Mouse (Mus musculus): ENCODE measurements around the gene Hoxc10. TPM values are rescaled to one million over a fixed set of nuclear protein-coding genes. Genes with fewer than 3 reads are reported as not detected.
A peak's percentile ranks its signal among the peaks of the same experiment; 100 is the strongest.

The Hoxc10 gene
- polyA plus RNA-seq, 1 experiment from 2014 or later = 60.4 TPM

DNA sequence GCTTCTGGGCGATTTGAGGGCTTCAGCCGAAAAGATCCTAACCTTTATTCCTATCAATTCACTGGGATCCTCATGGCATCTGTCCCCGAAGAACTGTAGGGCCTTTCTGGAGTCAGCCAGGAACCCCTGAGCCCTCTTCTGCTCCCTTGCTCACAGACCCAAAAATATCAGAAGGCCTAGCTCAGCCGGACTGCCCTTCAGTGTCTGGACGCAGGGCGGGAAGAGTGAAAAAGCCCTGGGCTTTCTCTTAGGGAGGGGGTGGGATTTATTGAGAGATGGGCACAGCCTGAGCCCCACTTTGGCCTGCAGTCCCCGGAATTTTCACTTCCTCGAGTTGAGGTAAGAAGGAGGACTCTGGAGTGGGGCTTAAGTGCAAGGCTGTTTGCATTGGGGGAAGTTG, 3.3 kb upstream of the Hoxc10 start:
- Histone ChIP-seq H3K27ac (ENCODE audit: low read depth, low read length) (peak overlapping the region; percentile 50), H3K4me1 (ENCODE audit: control insufficient read depth, insufficient read depth, low read length) (no peaks in the 10 kb centered on the region), H3K9me3 (ENCODE audit: control insufficient read depth, low read length) (no peaks in the 10 kb centered on the region), H3K9ac (ENCODE audit: low read length) (peak overlapping the region; percentile 55), H3K4me2 (ENCODE audit: low read depth) (peak overlapping the region; percentile 57), H3K4me3 (ENCODE audit: low read depth, low read length) (peak overlapping the region; percentile 28), H3K27me3 (ENCODE audit: control insufficient read depth, insufficient read depth, low read length) (peaks cover 91% of the 10 kb centered on the region), H3K36me3 (ENCODE audit: control insufficient read depth, insufficient read depth, low read length) (no peaks in the 10 kb centered on the region)
- DNase-seq (ENCODE audit: low spot score) = no peak
- 1% methylated on average over 8 of the region's 8 CpGs for WGBS
- peak; percentile 4; the same call in 1 of the 2 replicates for ATAC-seq (ENCODE audit: insufficient read depth, low FRiP score, low TSS enrichment)

DNA sequence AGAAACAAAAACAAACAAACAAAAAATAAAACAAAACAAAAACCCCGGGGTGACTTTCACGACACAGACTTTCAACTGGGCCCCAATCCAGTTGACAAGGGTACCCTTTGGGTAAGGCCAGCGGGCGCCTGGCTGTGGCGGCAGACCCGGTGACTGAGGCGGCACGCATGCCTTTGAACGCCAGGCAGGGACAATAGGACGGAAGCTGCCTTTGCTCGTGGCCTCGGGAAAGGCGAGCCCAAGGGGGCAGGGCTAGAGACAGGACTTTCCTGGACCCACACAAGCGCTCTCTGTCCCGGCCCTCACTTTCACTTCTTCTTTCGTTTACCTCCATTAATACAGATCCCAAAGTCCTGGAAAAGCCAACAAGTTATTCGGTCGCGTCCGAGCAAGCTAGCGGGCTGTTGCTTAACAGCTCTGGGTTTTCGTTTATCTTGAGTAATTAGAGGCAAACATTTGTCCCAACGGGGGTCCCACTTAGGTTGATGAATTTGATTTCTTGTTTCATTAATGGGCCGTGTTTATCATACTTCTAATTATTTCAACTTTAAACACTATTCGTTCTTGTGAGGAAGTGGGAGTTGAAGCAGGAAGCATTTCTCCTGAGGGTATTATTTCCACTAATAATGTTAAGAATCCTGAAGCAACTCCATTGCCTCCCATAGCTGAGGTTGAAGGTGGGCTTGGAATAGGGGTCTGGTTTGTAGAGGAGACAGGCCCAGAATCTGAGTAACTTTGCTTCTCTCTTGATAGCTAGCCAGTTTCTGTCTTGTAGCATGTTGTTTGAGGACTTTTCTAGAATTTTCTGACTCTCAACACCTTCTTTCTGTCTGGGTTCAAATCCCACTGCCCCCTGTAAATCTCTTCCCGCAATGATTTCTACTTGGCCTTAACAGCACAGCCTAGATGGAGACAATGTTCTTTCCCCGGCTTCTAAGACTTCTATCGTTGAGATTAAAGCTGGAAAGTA, 2.6 kb upstream of the Hoxc10 start:
- DNase-seq (ENCODE audit: low spot score) (peak; percentile 72), ATAC-seq (ENCODE audit: insufficient read depth, low FRiP score, low TSS enrichment) (peak; percentile 43; the same call in 1 of the 2 replicates)
- whole genome bisulfite sequencing = under 1% methylated on average over 28 of the region's 28 CpGs
- H3K4me2 ChIP-seq (ENCODE audit: low read depth) = peak overlapping the region; percentile 57
- H3K4me1 ChIP-seq (ENCODE audit: control insufficient read depth, insufficient read depth, low read length) = no peaks in the 10 kb centered on the region
- H3K9ac ChIP-seq (ENCODE audit: low read length) = peak overlapping the region; percentile 77
- peaks cover 91% of the 10 kb centered on the region for H3K27me3 ChIP-seq (ENCODE audit: control insufficient read depth, insufficient read depth, low read length)
- H3K4me3 ChIP-seq (ENCODE audit: low read depth, low read length) = peak overlapping the region; percentile 95
- peak overlapping the region; percentile 78 for H3K27ac ChIP-seq (ENCODE audit: low read depth, low read length)
- H3K9me3 ChIP-seq (ENCODE audit: control insufficient read depth, low read length) = no peaks in the 10 kb centered on the region
- no peaks in the 10 kb centered on the region for H3K36me3 ChIP-seq (ENCODE audit: control insufficient read depth, insufficient read depth, low read length)

DNA sequence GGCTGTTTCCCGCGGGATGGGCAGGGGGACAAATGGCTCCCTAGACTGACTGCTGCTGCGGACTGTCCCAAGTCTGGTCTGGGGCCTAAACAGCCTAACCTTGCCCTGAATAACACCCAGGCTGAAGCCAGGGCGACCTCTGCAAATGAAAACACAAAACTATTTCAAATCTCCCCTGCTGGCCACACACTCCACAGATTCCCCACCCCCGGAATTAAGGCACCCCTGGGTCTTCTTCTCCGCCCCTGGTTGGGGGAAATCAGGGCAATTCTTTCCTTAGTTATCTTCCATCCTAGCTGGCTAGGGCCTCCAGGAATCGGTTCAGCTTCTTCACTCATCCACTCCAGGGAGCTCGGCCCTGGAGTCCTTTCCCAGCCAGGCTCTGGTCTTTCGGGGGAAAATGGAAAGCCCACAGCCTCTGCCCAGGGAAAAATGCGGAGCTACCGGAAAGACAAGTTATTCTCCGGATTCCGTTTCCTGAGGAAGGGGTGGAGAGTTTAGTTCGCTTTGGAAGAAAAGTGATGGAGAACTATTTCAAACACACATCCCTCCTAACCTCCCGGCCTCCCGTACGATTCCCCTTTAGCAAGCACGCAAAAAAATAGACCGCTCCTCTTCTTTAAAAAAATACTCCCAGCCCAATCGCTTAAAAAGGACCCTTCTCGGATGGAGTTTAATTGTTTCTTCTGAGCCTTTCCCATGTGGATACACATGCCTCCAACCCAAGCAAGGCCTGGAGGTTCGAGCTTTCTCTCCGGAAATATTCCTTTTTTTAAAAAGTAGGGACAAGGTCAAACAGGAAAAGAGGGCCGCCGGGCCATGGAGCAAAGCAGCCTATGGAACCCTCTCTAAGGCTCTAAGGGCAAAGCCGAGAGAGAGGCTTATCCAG, 1.3 kb upstream of the Hoxc10 start:
- Histone ChIP-seq H3K27me3 (ENCODE audit: control insufficient read depth, insufficient read depth, low read length) (peaks cover 91% of the 10 kb centered on the region), H3K9me3 (ENCODE audit: control insufficient read depth, low read length) (no peaks in the 10 kb centered on the region), H3K4me2 (ENCODE audit: low read depth) (peak overlapping the region; percentile 57), H3K36me3 (ENCODE audit: control insufficient read depth, insufficient read depth, low read length) (no peaks in the 10 kb centered on the region), H3K4me1 (ENCODE audit: control insufficient read depth, insufficient read depth, low read length) (no peaks in the 10 kb centered on the region), H3K27ac (ENCODE audit: low read depth, low read length) (peak overlapping the region; percentile 78), H3K9ac (ENCODE audit: low read length) (peak overlapping the region; percentile 77), H3K4me3 (ENCODE audit: low read depth, low read length) (peak overlapping the region; percentile 95)
- DNase-seq (ENCODE audit: low spot score) = no peak
- WGBS = 3% methylated on average over 26 of the region's 26 CpGs
- no peak for ATAC-seq (ENCODE audit: insufficient read depth, low FRiP score, low TSS enrichment)

DNA sequence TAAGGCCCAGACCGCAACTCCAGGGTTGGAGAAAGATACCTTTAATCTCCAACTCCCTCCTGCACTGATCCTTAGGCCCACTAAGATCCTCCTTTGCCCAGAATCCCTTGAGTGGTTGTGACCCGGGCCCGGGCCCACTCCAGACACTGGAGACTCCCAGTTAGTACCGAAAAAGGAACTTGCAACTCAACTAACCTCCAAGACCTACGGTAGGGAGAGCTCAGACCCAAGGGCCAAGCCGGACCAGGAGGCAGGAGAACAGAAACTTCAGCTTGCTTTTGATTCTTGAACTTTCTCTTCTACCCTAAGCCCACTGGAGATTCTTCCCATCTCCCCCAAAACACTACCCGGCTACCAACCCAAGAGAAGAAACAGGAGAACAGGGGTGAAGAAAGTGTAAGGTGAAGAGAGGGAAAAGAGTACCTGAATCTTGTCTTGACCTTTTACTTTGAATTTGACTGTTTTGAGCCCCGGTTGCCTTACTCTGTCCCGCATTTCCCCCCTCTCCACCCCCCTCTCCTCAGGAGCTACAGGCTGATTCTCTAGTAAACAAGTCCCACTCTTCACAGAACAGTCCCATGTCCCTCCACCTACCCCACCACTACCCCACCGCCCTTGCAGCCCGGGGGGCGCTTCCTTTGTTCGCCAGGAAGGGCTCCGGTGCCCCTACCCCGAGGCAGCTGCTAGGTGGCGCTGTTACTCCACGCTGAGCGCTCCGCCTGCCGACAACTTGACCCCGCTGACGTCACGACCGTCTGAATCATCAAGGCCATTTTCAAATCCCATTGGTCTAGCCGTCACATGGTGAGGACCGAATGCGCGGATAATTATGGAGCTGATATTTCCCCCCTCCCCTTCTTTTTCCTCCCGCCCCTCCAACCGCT, 462 bp upstream of the Hoxc10 start:
- Histone ChIP-seq H3K9ac (ENCODE audit: low read length) (peak overlapping the region; percentile 90), H3K4me1 (ENCODE audit: control insufficient read depth, insufficient read depth, low read length) (no peaks in the 10 kb centered on the region), H3K4me3 (ENCODE audit: low read depth, low read length) (peak overlapping the region; percentile 95), H3K36me3 (ENCODE audit: control insufficient read depth, insufficient read depth, low read length) (no peaks in the 10 kb centered on the region), H3K4me2 (ENCODE audit: low read depth) (peak overlapping the region; percentile 57), H3K27me3 (ENCODE audit: control insufficient read depth, insufficient read depth, low read length) (peaks cover 87% of the 10 kb centered on the region), H3K9me3 (ENCODE audit: control insufficient read depth, low read length) (no peaks in the 10 kb centered on the region), H3K27ac (ENCODE audit: low read depth, low read length) (peak overlapping the region; percentile 78)
- DNase-seq (ENCODE audit: low spot score) (peak; percentile 90), ATAC-seq (ENCODE audit: insufficient read depth, low FRiP score, low TSS enrichment) (peak; percentile 84)
- under 1% methylated on average over 29 of the region's 30 CpGs for WGBS

DNA sequence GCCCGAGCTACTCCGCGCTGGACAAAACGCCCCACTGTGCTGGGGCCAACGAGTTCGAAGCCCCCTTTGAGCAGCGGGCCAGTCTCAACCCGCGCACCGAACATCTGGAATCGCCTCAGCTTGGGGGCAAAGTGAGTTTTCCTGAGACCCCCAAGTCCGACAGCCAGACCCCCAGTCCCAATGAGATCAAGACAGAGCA, 615 bp downstream of the Hoxc10 start, which contains the start of gene Hoxc5:
Gene Hoxc5 (plus strand): TSS at position 132 of the 199 bp plus-strand sequence.
- no peak for DNase-seq (ENCODE audit: low spot score)
- Histone ChIP-seq H3K9me3 (ENCODE audit: control insufficient read depth, low read length) (no peaks in the 10 kb centered on the region), H3K4me3 (ENCODE audit: low read depth, low read length) (peak within 1 kb of the TSS; percentile 95), H3K27me3 (ENCODE audit: control insufficient read depth, insufficient read depth, low read length) (peaks cover 84% of the 10 kb centered on the region), H3K36me3 (ENCODE audit: control insufficient read depth, insufficient read depth, low read length) (no peaks in the 10 kb centered on the region), H3K27ac (ENCODE audit: low read depth, low read length) (peak within 1 kb of the TSS; percentile 78), H3K4me2 (ENCODE audit: low read depth) (peak within 1 kb of the TSS; percentile 57), H3K9ac (ENCODE audit: low read length) (peak within 1 kb of the TSS; percentile 90), H3K4me1 (ENCODE audit: control insufficient read depth, insufficient read depth, low read length) (no peaks in the 10 kb centered on the region)
- 2% methylated on average over 12 of the region's 12 CpGs for WGBS
- no peak for ATAC-seq (ENCODE audit: insufficient read depth, low FRiP score, low TSS enrichment)

DNA sequence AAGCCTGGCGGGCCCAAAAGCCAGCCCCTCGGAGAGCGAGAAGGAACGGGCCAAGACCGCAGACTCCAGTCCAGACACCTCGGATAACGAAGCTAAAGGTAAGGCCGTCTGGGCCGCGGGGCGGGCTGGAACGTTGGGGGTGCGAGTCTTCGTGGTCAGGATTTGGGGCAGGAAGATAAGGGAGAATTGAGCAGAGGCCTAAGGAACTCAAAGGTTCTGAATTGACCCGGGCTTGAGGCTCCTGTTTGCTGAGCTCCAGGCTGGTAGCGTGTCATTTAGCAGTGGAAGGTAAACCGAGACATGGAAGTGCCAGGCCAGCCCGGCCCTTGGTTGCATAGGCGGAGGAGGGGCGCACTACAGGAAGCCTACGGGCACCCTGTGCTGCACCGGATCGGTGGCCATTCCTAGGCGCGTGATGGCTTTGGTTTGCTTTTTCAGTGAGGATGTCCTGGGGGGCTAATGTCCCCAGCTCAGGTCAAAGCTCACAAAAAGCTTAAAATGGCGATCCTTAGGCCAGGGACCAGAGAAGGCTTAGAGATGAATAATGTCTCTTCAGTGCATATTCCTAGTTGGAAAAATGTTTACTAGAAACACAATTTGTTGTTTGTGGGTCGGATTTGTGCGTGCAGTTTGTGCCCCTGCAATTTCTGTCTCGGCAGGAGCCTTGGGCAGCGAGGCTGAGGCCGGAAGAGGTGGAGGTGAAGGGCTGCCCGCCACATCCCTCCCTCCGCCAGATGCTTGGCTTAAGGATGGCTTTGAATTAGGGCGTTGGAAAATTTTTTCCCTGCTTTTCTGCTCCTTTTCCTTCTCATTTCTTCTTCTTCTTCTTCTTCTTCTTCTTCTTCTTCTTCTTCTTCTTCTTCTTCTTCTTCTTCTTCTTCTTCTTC, 1.2 kb downstream of the Hoxc10 start:
- Histone ChIP-seq H3K9me3 (ENCODE audit: control insufficient read depth, low read length) (no peaks in the 10 kb centered on the region), H3K4me1 (ENCODE audit: control insufficient read depth, insufficient read depth, low read length) (no peaks in the 10 kb centered on the region), H3K9ac (ENCODE audit: low read length) (peak overlapping the region; percentile 90), H3K4me2 (ENCODE audit: low read depth) (peak overlapping the region; percentile 57), H3K27ac (ENCODE audit: low read depth, low read length) (peak overlapping the region; percentile 78), H3K4me3 (ENCODE audit: low read depth, low read length) (peak overlapping the region; percentile 95), H3K36me3 (ENCODE audit: control insufficient read depth, insufficient read depth, low read length) (no peaks in the 10 kb centered on the region), H3K27me3 (ENCODE audit: control insufficient read depth, insufficient read depth, low read length) (peaks cover 84% of the 10 kb centered on the region)
- ATAC-seq (ENCODE audit: insufficient read depth, low FRiP score, low TSS enrichment) = no peak
- under 1% methylated on average over 34 of the region's 34 CpGs for WGBS
- no peak for DNase-seq (ENCODE audit: low spot score)

DNA sequence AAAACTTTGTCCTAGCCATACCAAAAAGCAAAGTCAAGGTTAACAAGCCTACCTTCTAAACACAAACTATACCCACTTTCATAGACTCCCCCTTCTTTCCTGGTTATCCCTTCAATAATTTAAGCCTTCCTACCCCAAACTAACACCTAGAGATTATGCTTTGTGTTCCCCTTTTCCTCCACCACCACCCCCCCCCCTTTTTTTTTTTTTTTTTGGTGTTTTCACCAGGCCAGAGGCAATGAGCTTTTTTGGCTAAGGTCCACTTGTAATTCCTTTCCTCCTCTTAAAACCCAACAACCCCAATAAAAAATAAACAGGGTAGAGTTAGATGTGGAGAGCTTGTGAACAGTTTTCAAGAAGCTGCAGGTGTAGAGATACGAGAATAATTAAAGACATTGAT, 2.7 kb downstream of the Hoxc10 start:
- no peak for ATAC-seq (ENCODE audit: insufficient read depth, low FRiP score, low TSS enrichment)
- Histone ChIP-seq H3K4me3 (ENCODE audit: low read depth, low read length) (peak overlapping the region; percentile 95), H3K27me3 (ENCODE audit: control insufficient read depth, insufficient read depth, low read length) (peaks cover 83% of the 10 kb centered on the region), H3K36me3 (ENCODE audit: control insufficient read depth, insufficient read depth, low read length) (no peaks in the 10 kb centered on the region), H3K9me3 (ENCODE audit: control insufficient read depth, low read length) (no peaks in the 10 kb centered on the region), H3K9ac (ENCODE audit: low read length) (peak overlapping the region; percentile 90), H3K4me1 (ENCODE audit: control insufficient read depth, insufficient read depth, low read length) (no peaks in the 10 kb centered on the region), H3K4me2 (ENCODE audit: low read depth) (peak overlapping the region; percentile 90), H3K27ac (ENCODE audit: low read depth, low read length) (no peak overlapping the region)
- WGBS = 23% methylated on average over 1 of the region's 1 CpGs
- DNase-seq (ENCODE audit: low spot score) = no peak
